Mouse (Mus musculus): ENCODE results near the gene Sva. TPM values are rescaled to one million over a fixed set of nuclear protein-coding genes. Genes with fewer than 3 reads are reported as not detected.

The Sva gene
- not detected for polyA plus RNA-seq (2015; fragmentation: Illumina TruSeq; extraction: RNeasy Lipid Tissue Mini Kit (QIAGEN cat#74804); ENCODE audit: insufficient read depth, low replicate concordance)

DNA sequence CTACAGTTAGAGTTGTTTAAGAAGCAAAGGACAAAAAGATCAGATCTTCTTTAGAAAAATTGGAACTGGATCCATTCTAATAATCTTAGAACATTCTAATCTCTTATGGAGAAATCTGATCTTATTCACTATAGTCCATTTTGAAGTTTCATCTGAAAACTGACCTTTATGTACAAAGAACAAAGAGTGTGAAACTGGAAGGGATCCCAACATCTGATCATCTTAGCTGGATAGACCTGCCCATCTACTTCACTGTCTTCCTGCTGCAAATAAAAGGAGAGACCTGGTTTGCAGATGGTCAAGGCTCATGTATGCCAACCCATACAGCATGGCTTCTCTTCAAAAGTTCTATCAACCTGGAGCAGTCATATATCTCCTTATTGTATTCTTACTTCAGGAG lies at the start of gene Sva:
Gene Sva (plus strand): TSS at position 301 of the 400 bp plus-strand sequence.

Other genes with a start within 250 kb of the Sva start
- gene Pip, start 190.9 kb upstream of the Sva start, polyA plus RNA-seq (2015; fragmentation: Illumina TruSeq; extraction: RNeasy Lipid Tissue Mini Kit (QIAGEN cat#74804); ENCODE audit: insufficient read depth, low replicate concordance) = not detected
- not detected for gene Sval2, start 185.4 kb upstream of the Sva start, polyA plus RNA-seq (2015; fragmentation: Illumina TruSeq; extraction: RNeasy Lipid Tissue Mini Kit (QIAGEN cat#74804); ENCODE audit: insufficient read depth, low replicate concordance)
- not detected for gene Sval1, start 86.8 kb upstream of the Sva start, polyA plus RNA-seq (2015; fragmentation: Illumina TruSeq; extraction: RNeasy Lipid Tissue Mini Kit (QIAGEN cat#74804); ENCODE audit: insufficient read depth, low replicate concordance)
- not detected for gene Sval3, start 70.3 kb upstream of the Sva start, polyA plus RNA-seq (2015; fragmentation: Illumina TruSeq; extraction: RNeasy Lipid Tissue Mini Kit (QIAGEN cat#74804); ENCODE audit: insufficient read depth, low replicate concordance)
- not detected for gene Tas2r139, start 102.5 kb downstream of the Sva start, polyA plus RNA-seq (2015; fragmentation: Illumina TruSeq; extraction: RNeasy Lipid Tissue Mini Kit (QIAGEN cat#74804); ENCODE audit: insufficient read depth, low replicate concordance)
- not detected for gene Tas2r144, start 176.9 kb downstream of the Sva start, polyA plus RNA-seq (2015; fragmentation: Illumina TruSeq; extraction: RNeasy Lipid Tissue Mini Kit (QIAGEN cat#74804); ENCODE audit: insufficient read depth, low replicate concordance)
- gene Gstk1, start 207.5 kb downstream of the Sva start, polyA plus RNA-seq (2015; fragmentation: Illumina TruSeq; extraction: RNeasy Lipid Tissue Mini Kit (QIAGEN cat#74804); ENCODE audit: insufficient read depth, low replicate concordance) = 15.9 TPM
- gene Tmem139, start 223.6 kb downstream of the Sva start, polyA plus RNA-seq (2015; fragmentation: Illumina TruSeq; extraction: RNeasy Lipid Tissue Mini Kit (QIAGEN cat#74804); ENCODE audit: insufficient read depth, low replicate concordance) = not detected
- gene Casp2, start 226.6 kb downstream of the Sva start, polyA plus RNA-seq (2015; fragmentation: Illumina TruSeq; extraction: RNeasy Lipid Tissue Mini Kit (QIAGEN cat#74804); ENCODE audit: insufficient read depth, low replicate concordance) = 72.5 TPM
- gene Clcn1, start 248.3 kb downstream of the Sva start, polyA plus RNA-seq (2015; fragmentation: Illumina TruSeq; extraction: RNeasy Lipid Tissue Mini Kit (QIAGEN cat#74804); ENCODE audit: insufficient read depth, low replicate concordance) = 0.88 TPM